In genomic region chr8:120319449-120319848, GRCm38 (mm10) we compare ENCODE assay signal across 9 mouse cellular contexts.
DNase-seq lines count a peak whose midpoint lies in the region; ATAC-seq lines count a peak whose summit lies in the region.
"Had no signal": no experiment of that assay in that cellular context is flagged by ENCODE, and none has a peak within 500 bp of the region (broad histone marks: within the 10 kb centered on the region; RNA-seq: fewer than 3 reads in every experiment).

No protein-coding gene starts in this region.

- H3K4me3 ChIP-seq in kidney, embryonic 14.5 days (ENCODE audit: low read length): no peak overlapping the region
- H3K4me3 ChIP-seq in hindbrain, embryonic 13.5 days: no peak overlapping the region
- H3K4me3 ChIP-seq in midbrain, embryonic 14.5 days (replicated peaks; ENCODE audit: low read depth, low read length): no peak overlapping the region
- H3K4me3 ChIP-seq: lung, embryonic 15.5 days had no signal

- DNase-seq in kidney, adult 11 months: peak; percentile 63
- peak; percentile 61 to 87 for DNase-seq in cerebellum, adult 18-20 months
- peak; percentile 73 to 76 for DNase-seq in frontal cortex, postnatal 36 days (ENCODE audit: low spot score in 2 of 2)
- DNase-seq in left cerebral cortex, postnatal 4 days: peak; percentile 82
- peak; percentile 84 for DNase-seq in midbrain, embryonic 14.5 days
- peak; percentile 81 to 89 for DNase-seq in spleen, postnatal 10 days (ENCODE audit: low spot score in 2 of 2)

- H3K4me2 ChIP-seq in kidney, embryonic 14.5 days (replicated peaks; ENCODE audit: low read depth, low read length): no peak overlapping the region
- no peak overlapping the region for H3K4me2 ChIP-seq in hindbrain, embryonic 13.5 days
- H3K4me2 ChIP-seq in midbrain, embryonic 14.5 days (ENCODE audit: low read length): no peak overlapping the region
- H3K4me2 ChIP-seq: lung, embryonic 15.5 days had no signal

- intact Hi-C loops in left cerebral cortex, postnatal 4 days (cut with DNase I): no loop called here

- no peak overlapping the region for H3K27ac ChIP-seq in kidney, embryonic 14.5 days (ENCODE audit: low read depth, low read length)
- no peak overlapping the region for H3K27ac ChIP-seq in hindbrain, embryonic 13.5 days
- no peak overlapping the region for H3K27ac ChIP-seq in midbrain, embryonic 14.5 days (replicated peaks; ENCODE audit: low read depth, low read length)
- H3K27ac ChIP-seq: lung, embryonic 15.5 days had no signal

- 26% methylated on average over 7 of the region's 7 CpGs for WGBS in kidney, embryonic 14.5 days
- 25% methylated on average over 7 of the region's 7 CpGs for WGBS in hindbrain, embryonic 13.5 days
- 22% methylated on average over 7 of the region's 7 CpGs for WGBS in midbrain, embryonic 14.5 days

- no peaks in the 10 kb centered on the region for H3K36me3 ChIP-seq in kidney, embryonic 14.5 days (ENCODE audit: control insufficient read depth, insufficient read depth, low read length)
- no peaks in the 10 kb centered on the region for H3K36me3 ChIP-seq in hindbrain, embryonic 13.5 days
- no peaks in the 10 kb centered on the region for H3K36me3 ChIP-seq in midbrain, embryonic 14.5 days (ENCODE audit: control insufficient read depth, insufficient read depth, low read length)
- H3K36me3 ChIP-seq: lung, embryonic 15.5 days had no signal

- ATAC-seq in kidney, embryonic 14.5 days (ENCODE audit: low FRiP score, low TSS enrichment): no peak
- peak; percentile 30; the same call in 1 of the 2 replicates for ATAC-seq in hindbrain, embryonic 13.5 days (ENCODE audit: low FRiP score)
- no peak; the same call in 1 of the 2 replicates for ATAC-seq in midbrain, embryonic 14.5 days (ENCODE audit: low FRiP score, low TSS enrichment)

- H3K9ac ChIP-seq in kidney, embryonic 14.5 days (ENCODE audit: low read depth, low read length): no peak overlapping the region
- no peak overlapping the region for H3K9ac ChIP-seq in hindbrain, embryonic 13.5 days
- no peak overlapping the region for H3K9ac ChIP-seq in midbrain, embryonic 14.5 days (replicated peaks; ENCODE audit: low read length)
- H3K9ac ChIP-seq: lung, embryonic 15.5 days had no signal

- H3K9me3 ChIP-seq in kidney, embryonic 14.5 days (ENCODE audit: control insufficient read depth, low read length): no peaks in the 10 kb centered on the region
- no peaks in the 10 kb centered on the region for H3K9me3 ChIP-seq in hindbrain, embryonic 13.5 days
- no peaks in the 10 kb centered on the region for H3K9me3 ChIP-seq in midbrain, embryonic 14.5 days (ENCODE audit: control insufficient read depth, low read length)
- H3K9me3 ChIP-seq: lung, embryonic 15.5 days had no signal

- peaks cover 39% of the 10 kb centered on the region for H3K4me1 ChIP-seq in kidney, embryonic 14.5 days (ENCODE audit: control insufficient read depth, insufficient read depth, low read length)
- H3K4me1 ChIP-seq in hindbrain, embryonic 13.5 days (replicated peaks): peaks cover 54% of the 10 kb centered on the region
- peaks cover 37% of the 10 kb centered on the region for H3K4me1 ChIP-seq in midbrain, embryonic 14.5 days (ENCODE audit: control insufficient read depth, insufficient read depth, low read length)

- no peaks in the 10 kb centered on the region for H3K27me3 ChIP-seq in kidney, embryonic 14.5 days (ENCODE audit: control insufficient read depth, insufficient read depth, low read length)
- H3K27me3 ChIP-seq in hindbrain, embryonic 13.5 days: peaks cover 14% of the 10 kb centered on the region; the same call in 1 of the 2 replicates
- no peaks in the 10 kb centered on the region for H3K27me3 ChIP-seq in midbrain, embryonic 14.5 days (ENCODE audit: control insufficient read depth, insufficient read depth, low read length)
- H3K27me3 ChIP-seq: lung, embryonic 15.5 days had no signal
